Mouse (Mus musculus): ENCODE data around the gene Trmo.

DNA sequence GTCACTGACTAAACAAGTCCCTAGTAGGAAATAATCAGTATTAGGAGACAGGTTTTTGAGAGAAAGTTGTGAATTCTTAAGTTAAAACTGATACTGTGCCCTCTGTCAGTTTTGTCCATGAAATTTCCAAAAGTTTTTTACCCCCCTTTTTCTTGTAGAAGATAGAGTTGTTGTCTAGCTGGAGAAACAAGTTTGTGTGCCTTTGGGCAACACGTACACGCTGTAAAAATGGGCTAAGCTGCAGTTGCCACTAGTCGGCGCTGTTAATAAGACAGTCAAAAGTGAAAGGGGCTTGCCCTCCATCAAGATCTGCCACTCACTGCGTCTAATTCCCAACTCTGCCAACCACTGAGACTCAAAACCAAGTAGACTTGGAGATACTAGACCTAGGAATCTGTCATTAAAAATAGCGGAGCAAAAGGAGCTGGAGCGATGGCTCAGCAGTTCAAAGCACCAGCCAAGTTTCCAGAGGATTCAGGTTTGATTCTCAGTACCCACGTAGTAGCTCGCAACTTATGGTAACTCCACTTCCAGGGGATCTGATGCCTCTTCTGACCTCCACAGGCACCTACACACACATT, 1.2 kb upstream of the Trmo start:
- TF ChIP-seq POLR2A (IDR thresholded peaks at IDR 0.05; ENCODE audit: insufficient read depth, low read depth, low read length) (no peak), CTCF (IDR thresholded peaks at IDR 0.05; ENCODE audit: insufficient read depth, low read depth, low read length) (no peak)
